In genomic region chr7:92964754-92965501, GRCm38 (mm10) we compare ENCODE assay signal across 8 mouse cellular contexts.
DNase-seq lines count a peak whose midpoint lies in the region; ATAC-seq and TF ChIP-seq lines count a peak whose summit lies in the region.

No protein-coding gene starts in this region.

- H3K9me3 ChIP-seq in E14TG2a.4 (ENCODE audit: low read length) = no peaks in the 10 kb centered on the region
- no peaks in the 10 kb centered on the region for H3K9me3 ChIP-seq in forebrain, postnatal 0 days (ENCODE audit: low read length)

- WGBS in forebrain, postnatal 0 days = 82% methylated on average over 3 of the region's 3 CpGs

- peak; percentile 78; the same call in 1 of the 2 replicates for ATAC-seq in forebrain, postnatal 0 days
- ATAC-seq in megakaryocyte, adult 5-6 weeks (ENCODE audit: poor library complexity, severe bottlenecking) = peak; percentile 80

- H3K4me3 ChIP-seq in E14TG2a.4 (replicated peaks; ENCODE audit: low read length) = no peak overlapping the region
- no peak overlapping the region for H3K4me3 ChIP-seq in forebrain, postnatal 0 days (ENCODE audit: low read depth, low read length)

- peak; percentile 66 for DNase-seq in layer of hippocampus, adult 11-12 months (ENCODE audit: low spot score)
- DNase-seq in layer of hippocampus, adult 8-10 months (ENCODE audit: low spot score in 2 of 2) = no peak
- peak; percentile 85 for DNase-seq in brain, adult 2 months (ENCODE audit: low read depth, low spot score)
- peak; percentile 89 for DNase-seq in forebrain, postnatal 0 days
- no peak for DNase-seq in urinary bladder, postnatal 4 days (ENCODE audit: low spot score in 2 of 2)
- DNase-seq in urinary bladder, adult 2 months (ENCODE audit: low spot score) = no peak

- H3K36me3 ChIP-seq in E14TG2a.4 (ENCODE audit: insufficient read depth, low read length) = no peaks in the 10 kb centered on the region
- no peaks in the 10 kb centered on the region for H3K36me3 ChIP-seq in forebrain, postnatal 0 days (ENCODE audit: insufficient read depth)

- H3K4me2 ChIP-seq in forebrain, postnatal 0 days (ENCODE audit: low read depth) = no peak overlapping the region

- no peak overlapping the region for H3K27ac ChIP-seq in forebrain, postnatal 0 days (ENCODE audit: low read depth, low read length)

- H3K4me1 ChIP-seq in E14TG2a.4 (replicated peaks; ENCODE audit: low read depth, low read length) = no peaks in the 10 kb centered on the region
- no peaks in the 10 kb centered on the region for H3K4me1 ChIP-seq in forebrain, postnatal 0 days (ENCODE audit: insufficient read depth)

- no peak overlapping the region for H3K9ac ChIP-seq in forebrain, postnatal 0 days

- peak; percentile 28; the same call in 1 of the 2 replicates for TF ChIP-seq CTCF in E14TG2a.4 (conservative IDR thresholded peaks at IDR 0.05; ENCODE audit: low read length)
- peak; percentile 82 for TF ChIP-seq CTCF in forebrain, postnatal 0 days (IDR thresholded peaks at IDR 0.05; ENCODE audit: low read depth)

- 0 out of 2 replicates have a peak, but pooled peaks cover 2% of the 10 kb centered on the region for H3K27me3 ChIP-seq in E14TG2a.4 (ENCODE audit: insufficient read depth, low read length)
- no peaks in the 10 kb centered on the region for H3K27me3 ChIP-seq in forebrain, postnatal 0 days (ENCODE audit: insufficient read depth, low read length)

Comparison
In these comparisons a context has a peak if more than half of its experiments do, and no peak if none do; other contexts are left out.
1. DNase-seq: peak in layer of hippocampus, adult 11-12 months (single experiment), brain, adult 2 months (single experiment) and forebrain, postnatal 0 days (single experiment); none in layer of hippocampus, adult 8-10 months (0 of 2), urinary bladder, postnatal 4 days (0 of 2) and urinary bladder, adult 2 months (single experiment).